Mouse (Mus musculus) embryonic fibroblast, embryonic 13.5 days (primary cell): ENCODE measurements at regions not wholly inside any gene's neighbourhood (a gene's known extent, or its start where the extent isn't known, plus 50 kb on each side); places are given as distances from the start of the nearest gene placed in this dataset.

Experiments
- CTCF ChIP-seq: IDR thresholded peaks from 2 replicates; pipeline ENCODE4 v1.5.1; 2011; ENCODE audit warnings: mild to moderate bottlenecking, control low read depth, low read length, moderate library complexity, borderline replicate concordance; ENCODE audit not compliant: insufficient read depth
- POLR2A ChIP-seq: IDR thresholded peaks from 2 replicates; pipeline ENCODE4 v1.6.1; 2011; ENCODE audit warnings: low read depth, mild to moderate bottlenecking, control low read depth, low read length, moderate library complexity

DNA sequence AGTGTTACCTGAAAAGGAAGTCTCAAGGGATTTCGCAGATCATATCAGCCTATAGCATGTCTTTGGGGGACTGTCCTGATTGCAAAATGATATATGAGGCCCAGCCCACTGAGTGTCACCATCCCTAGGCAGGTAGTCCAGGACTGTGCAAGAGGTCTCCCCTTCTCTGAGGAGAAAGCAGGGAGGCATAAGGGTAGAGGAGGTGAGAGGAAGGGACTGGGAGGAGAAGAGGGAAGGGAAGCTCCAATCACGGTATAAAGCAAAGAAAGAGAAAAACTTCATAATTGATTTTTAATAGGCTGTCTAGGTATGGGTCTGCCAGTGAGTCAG is 291.1 kb upstream of the Map3k7 start:
- TF ChIP-seq CTCF, result no peak
- no peak for TF ChIP-seq POLR2A
